Mouse (Mus musculus) kidney, postnatal 4 days (tissue): ENCODE measurements at regions not wholly inside any gene's neighbourhood (a gene's known extent, or its start where the extent isn't known, plus 50 kb on each side); places are given as distances from the start of the nearest gene placed in this dataset.
A peak's percentile ranks its signal among the peaks of the same experiment; 100 is the strongest.

Source experiments
- DNase-seq, 2 experiments: peaks; one replicate each; pipeline ENCODE4 v3.0.0; 2021; ENCODE audit warnings: mixed read lengths in 2 of 2

- no peak for DNase-seq
Measured at GRCm38 (mm10) chr13:53800978-53801377, 254.5 kb downstream of the Drd1 start.

GRCm38 (mm10) chr13:53788809-53789208 lies 266.7 kb downstream of the Drd1 start:
- DNase-seq = no peak

GRCm38 (mm10) chr13:53783492-53783891 lies 272.0 kb downstream of the Drd1 start:
- peak; percentile 77 to 81 for DNase-seq

- DNase-seq = peak; percentile 61 to 62
Measured at GRCm38 (mm10) chr13:53779150-53779549, 276.4 kb downstream of the Drd1 start.

GRCm38 (mm10) chr13:53776421-53776820 lies 279.1 kb downstream of the Drd1 start:
- no peak for DNase-seq

GRCm38 (mm10) chr13:53775687-53776086 lies 279.8 kb downstream of the Drd1 start:
- DNase-seq = peak; percentile 74 to 80

- DNase-seq = peak; percentile 74 to 76
Measured at GRCm38 (mm10) chr13:53764613-53765243, 290.8 kb downstream of the Drd1 start.

- DNase-seq = no peak
Measured at GRCm38 (mm10) chr13:53757576-53758237, 284.8 kb upstream of the Msx2 start.

GRCm38 (mm10) chr13:53756970-53757530 lies 284.2 kb upstream of the Msx2 start:
- no peak for DNase-seq

GRCm38 (mm10) chr13:53755046-53755615 lies 282.3 kb upstream of the Msx2 start:
- no peak for DNase-seq

- no peak for DNase-seq
Measured at GRCm38 (mm10) chr13:53753049-53753448, 280.2 kb upstream of the Msx2 start.

- DNase-seq = no peak
Measured at GRCm38 (mm10) chr13:53740981-53741380, 268.1 kb upstream of the Msx2 start.

- no peak for DNase-seq
Measured at GRCm38 (mm10) chr13:53739127-53739526, 266.3 kb upstream of the Msx2 start.

GRCm38 (mm10) chr13:53734944-53735343 lies 262.1 kb upstream of the Msx2 start:
- peak; percentile 44 to 54 for DNase-seq

GRCm38 (mm10) chr13:53730259-53730902 lies 257.5 kb upstream of the Msx2 start:
- no peak for DNase-seq

GRCm38 (mm10) chr13:53729848-53730247 lies 257.0 kb upstream of the Msx2 start:
- no peak for DNase-seq

GRCm38 (mm10) chr13:53726031-53726430 lies 253.2 kb upstream of the Msx2 start:
- DNase-seq = no peak

- no peak for DNase-seq
Measured at GRCm38 (mm10) chr13:53722881-53723280, 250.0 kb upstream of the Msx2 start.

GRCm38 (mm10) chr13:53721038-53721463 lies 248.2 kb upstream of the Msx2 start:
- peak; percentile 40 to 52 for DNase-seq

GRCm38 (mm10) chr13:53717582-53717981 lies 244.7 kb upstream of the Msx2 start:
- DNase-seq = no peak

GRCm38 (mm10) chr13:53717086-53717485 lies 244.2 kb upstream of the Msx2 start:
- DNase-seq = no peak

GRCm38 (mm10) chr13:53709062-53709461 lies 236.2 kb upstream of the Msx2 start:
- no peak for DNase-seq

GRCm38 (mm10) chr13:53707548-53707947 lies 234.7 kb upstream of the Msx2 start:
- no peak for DNase-seq
